ENCODE assay signal across 24 mouse cellular contexts in the genomic region with DNA sequence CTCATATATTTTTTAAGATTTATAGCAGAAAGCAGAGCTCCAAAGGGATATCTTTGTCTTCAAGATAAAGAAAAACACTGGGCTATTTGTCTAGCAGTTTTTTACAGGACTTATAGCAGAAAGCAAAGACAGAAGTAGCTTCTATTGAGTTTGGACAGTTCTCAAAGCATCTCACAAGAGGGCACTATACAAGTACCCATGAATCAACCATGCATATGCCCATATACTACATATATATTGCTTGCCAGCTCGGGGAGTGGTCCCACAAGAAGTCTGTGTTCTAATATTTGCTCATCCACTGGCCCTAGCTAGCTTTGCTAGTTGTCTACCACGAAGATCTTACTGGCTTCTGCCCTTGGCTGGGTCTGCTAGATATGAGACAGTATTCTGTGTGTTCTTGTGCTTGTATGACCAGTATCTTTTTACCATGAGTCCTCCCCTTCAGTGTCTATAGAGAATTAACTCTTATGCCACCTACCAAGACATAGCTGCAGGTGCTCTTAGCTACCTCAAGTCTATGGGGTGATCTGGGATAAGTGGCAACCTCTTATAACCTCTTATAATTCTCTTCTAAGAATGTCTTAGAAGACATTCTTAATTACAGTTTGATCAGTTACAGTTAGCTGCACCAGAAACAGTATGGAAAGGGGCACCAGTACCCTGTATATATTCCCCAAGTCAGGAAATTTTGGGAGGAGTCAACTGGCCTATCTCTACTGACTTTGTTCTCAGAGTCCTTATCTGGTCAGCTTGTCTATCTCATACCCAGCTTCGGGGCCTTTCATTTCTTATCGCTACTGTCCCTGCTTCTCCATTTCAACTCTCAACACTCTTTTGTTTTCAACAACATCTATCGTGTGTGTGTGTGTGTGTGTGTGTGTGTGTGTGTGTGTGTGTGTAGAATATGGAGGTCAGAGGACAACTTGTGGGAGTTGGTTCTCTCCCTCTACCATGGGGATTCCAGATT. TPM values are rescaled to one million over a fixed set of nuclear protein-coding genes. Genes with fewer than 3 reads are reported as not detected.
A peak's percentile ranks its signal among the peaks of the same experiment; 100 is the strongest.
DNase-seq lines count a peak whose midpoint lies in the region; ATAC-seq and TF ChIP-seq lines count a peak whose summit lies in the region.
"Had no signal": no experiment of that assay in that cellular context is flagged by ENCODE, and none has a peak within 500 bp of the region (broad histone marks: within the 10 kb centered on the region; RNA-seq: fewer than 3 reads in every experiment).

No protein-coding gene starts in this region.

- no peak overlapping the region for H3K4me2 ChIP-seq in liver, embryonic 11.5 days
- no peak overlapping the region for H3K4me2 ChIP-seq in stomach, postnatal 0 days (replicated peaks; ENCODE audit: low read depth)
- H3K4me2 ChIP-seq in forebrain, embryonic 12.5 days: no peak overlapping the region
- H3K4me2 ChIP-seq: forebrain, embryonic 15.5 days; hindbrain, embryonic 13.5 days; intestine, embryonic 15.5 days; lung, embryonic 15.5 days; neural tube, embryonic 12.5 days had no signal

- peaks cover 5% of the 10 kb centered on the region for H3K4me1 ChIP-seq in liver, embryonic 11.5 days (replicated peaks; ENCODE audit: control insufficient read depth, insufficient read depth, low read length)
- H3K4me1 ChIP-seq in embryonic facial prominence, embryonic 10.5 days: no peaks in the 10 kb centered on the region
- no peaks in the 10 kb centered on the region for H3K4me1 ChIP-seq in stomach, postnatal 0 days (replicated peaks; ENCODE audit: control insufficient read depth, insufficient read depth)
- no peaks in the 10 kb centered on the region for H3K4me1 ChIP-seq in forebrain, embryonic 12.5 days
- H3K4me1 ChIP-seq: forebrain, embryonic 15.5 days; hindbrain, embryonic 13.5 days; intestine, embryonic 15.5 days; lung, embryonic 15.5 days; neural tube, embryonic 12.5 days had no signal

- no peak for TF ChIP-seq EP300 in stomach, postnatal 0 days (optimal IDR thresholded peaks at IDR 0.05)

- peak; percentile 30 for DNase-seq in liver, embryonic 11.5 days (ENCODE audit: low spot score)
- DNase-seq in liver (no peak), NIH3T3 (ENCODE audit: low read depth) (peak; percentile 34)
- DNase-seq in embryonic facial prominence, embryonic 10.5 days (ENCODE audit: low spot score): peak; percentile 4
- DNase-seq in stomach, postnatal 0 days (ENCODE audit: low spot score): peak; percentile 5
- DNase-seq: adrenal gland, postnatal 36 days; cerebellum, postnatal 14 days; kidney, postnatal 10 days; spleen, adult 18-20 months; thymus, adult 2 months had no signal

- ATAC-seq in liver, embryonic 11.5 days (replicated peaks; ENCODE audit: low FRiP score): peak; percentile 71
- no peak for ATAC-seq in stomach, postnatal 0 days (ENCODE audit: low FRiP score, low TSS enrichment)
- no peak for ATAC-seq in megakaryocyte, adult 5-6 weeks (ENCODE audit: poor library complexity, severe bottlenecking)
- no peak for ATAC-seq in forebrain, embryonic 12.5 days (ENCODE audit: low FRiP score)
- ATAC-seq: activated CD4-positive, CD25-positive, alpha-beta regulatory T cell, adult 4 months; forebrain, embryonic 15.5 days; intestine, embryonic 15.5 days had no signal

- H3K27ac ChIP-seq in liver, embryonic 11.5 days (ENCODE audit: low read depth, low read length): peak overlapping the region; percentile 23; the same call in 1 of the 2 replicates
- H3K27ac ChIP-seq in embryonic facial prominence, embryonic 10.5 days (replicated peaks): no peak overlapping the region
- no peak overlapping the region for H3K27ac ChIP-seq in stomach, postnatal 0 days (replicated peaks)
- H3K27ac ChIP-seq in forebrain, embryonic 12.5 days: no peak overlapping the region
- H3K27ac ChIP-seq: forebrain, embryonic 15.5 days; hindbrain, embryonic 13.5 days; intestine, embryonic 15.5 days; left cerebral cortex, adult 2 months; lung, embryonic 15.5 days; neural tube, embryonic 12.5 days had no signal

- no peaks in the 10 kb centered on the region for H3K27me3 ChIP-seq in liver, embryonic 11.5 days (replicated peaks; ENCODE audit: control insufficient read depth, insufficient read depth, low read length)
- no peaks in the 10 kb centered on the region for H3K27me3 ChIP-seq in embryonic facial prominence, embryonic 10.5 days (replicated peaks; ENCODE audit: low read depth, poor library complexity, severe bottlenecking)
- no peaks in the 10 kb centered on the region for H3K27me3 ChIP-seq in stomach, postnatal 0 days (ENCODE audit: control insufficient read depth, insufficient read depth, low read length)
- H3K27me3 ChIP-seq in forebrain, embryonic 12.5 days: no peaks in the 10 kb centered on the region
- H3K27me3 ChIP-seq: forebrain, embryonic 15.5 days; hindbrain, embryonic 13.5 days; intestine, embryonic 15.5 days; lung, embryonic 15.5 days; neural tube, embryonic 12.5 days had no signal

- H3K9ac ChIP-seq in liver, embryonic 11.5 days (ENCODE audit: low read depth, low read length): no peak overlapping the region
- no peak overlapping the region for H3K9ac ChIP-seq in stomach, postnatal 0 days (ENCODE audit: low read length)
- H3K9ac ChIP-seq in forebrain, embryonic 12.5 days: no peak overlapping the region
- H3K9ac ChIP-seq: forebrain, embryonic 15.5 days; hindbrain, embryonic 13.5 days; intestine, embryonic 15.5 days; lung, embryonic 15.5 days; neural tube, embryonic 12.5 days had no signal

- H3K36me3 ChIP-seq in liver, embryonic 11.5 days (ENCODE audit: control insufficient read depth, insufficient read depth, low read length): no peaks in the 10 kb centered on the region
- H3K36me3 ChIP-seq in embryonic facial prominence, embryonic 10.5 days (replicated peaks): no peaks in the 10 kb centered on the region
- H3K36me3 ChIP-seq in stomach, postnatal 0 days (ENCODE audit: control insufficient read depth, insufficient read depth, low read length): no peaks in the 10 kb centered on the region
- H3K36me3 ChIP-seq in forebrain, embryonic 12.5 days (replicated peaks): no peaks in the 10 kb centered on the region
- H3K36me3 ChIP-seq: forebrain, embryonic 15.5 days; hindbrain, embryonic 13.5 days; intestine, embryonic 15.5 days; lung, embryonic 15.5 days; neural tube, embryonic 12.5 days had no signal

- 38% methylated on average over 5 of the region's 5 CpGs for WGBS in liver, embryonic 11.5 days
- 79% methylated on average over 5 of the region's 5 CpGs for WGBS in embryonic facial prominence, embryonic 10.5 days
- 64% methylated on average over 5 of the region's 5 CpGs for WGBS in stomach, postnatal 0 days
- 86% methylated on average over 5 of the region's 5 CpGs for WGBS in forebrain, embryonic 12.5 days

- no peak overlapping the region for H3K4me3 ChIP-seq in liver, embryonic 11.5 days (ENCODE audit: low read depth, low read length)
- H3K4me3 ChIP-seq in embryonic facial prominence, embryonic 10.5 days: no peak overlapping the region
- H3K4me3 ChIP-seq in stomach, postnatal 0 days (ENCODE audit: low read depth, low read length): no peak overlapping the region
- H3K4me3 ChIP-seq in forebrain, embryonic 12.5 days (replicated peaks): no peak overlapping the region
- H3K4me3 ChIP-seq: forebrain, embryonic 15.5 days; hindbrain, embryonic 13.5 days; intestine, embryonic 15.5 days; left cerebral cortex, adult 2 months; lung, embryonic 15.5 days; neural tube, embryonic 12.5 days had no signal

- H3K9me3 ChIP-seq in liver, embryonic 11.5 days (ENCODE audit: control insufficient read depth, low read length): no peaks in the 10 kb centered on the region
- H3K9me3 ChIP-seq in embryonic facial prominence, embryonic 10.5 days: no peaks in the 10 kb centered on the region
- no peaks in the 10 kb centered on the region for H3K9me3 ChIP-seq in stomach, postnatal 0 days (ENCODE audit: control insufficient read depth, low read length)
- H3K9me3 ChIP-seq in forebrain, embryonic 12.5 days: 0 out of 2 replicates have a peak, but pooled peaks cover 4% of the 10 kb centered on the region
- H3K9me3 ChIP-seq: forebrain, embryonic 15.5 days; hindbrain, embryonic 13.5 days; intestine, embryonic 15.5 days; lung, embryonic 15.5 days; neural tube, embryonic 12.5 days had no signal

- TF ChIP-seq CTCF in stomach, postnatal 0 days (IDR thresholded peaks at IDR 0.05; ENCODE audit: low read depth): no peak

RNA-seq across cellular contexts. Expression of gene Cmtm3, which starts 6.3 kb away (rescaled TPM):
- 62.4 and 65.0 TPM in 2 replicates for polyA plus RNA-seq in liver, embryonic 11.5 days (2014; fragmentation: Nextera tagmentation; extraction: Ambion mirVana)
- 93.4 and 105 TPM in 2 replicates for polyA plus RNA-seq in embryonic facial prominence, embryonic 10.5 days (2016; fragmentation: Nextera tagmentation; extraction: Ambion mirVana)
- polyA plus RNA-seq in stomach, postnatal 0 days (2015; fragmentation: Nextera tagmentation; extraction: Ambion mirVana): 48.4 and 52.1 TPM in 2 replicates
- 84.1 and 85.6 TPM in 2 replicates for total RNA-seq in megakaryocyte, adult 5-6 weeks (2015)
- 48.5 and 50.4 TPM in 2 replicates for total RNA-seq in megakaryocyte, adult 5-6 weeks (2017)
- 51.3 and 59.9 TPM in 2 replicates for polyA plus RNA-seq in forebrain, embryonic 12.5 days (2016; fragmentation: Nextera tagmentation; extraction: Ambion mirVana)

RNA-seq across cellular contexts. Expression of gene Cmtm2b, which starts 10.9 kb away (rescaled TPM):
- polyA plus RNA-seq in liver, embryonic 11.5 days (2014; fragmentation: Nextera tagmentation; extraction: Ambion mirVana): not detected in 2 replicates
- not detected in 2 replicates for polyA plus RNA-seq in embryonic facial prominence, embryonic 10.5 days (2016; fragmentation: Nextera tagmentation; extraction: Ambion mirVana)
- not detected in 2 replicates for polyA plus RNA-seq in stomach, postnatal 0 days (2015; fragmentation: Nextera tagmentation; extraction: Ambion mirVana)
- total RNA-seq in megakaryocyte, adult 5-6 weeks (2015): not detected in 2 replicates
- not detected in 2 replicates for total RNA-seq in megakaryocyte, adult 5-6 weeks (2017)
- polyA plus RNA-seq in forebrain, embryonic 12.5 days (2016; fragmentation: Nextera tagmentation; extraction: Ambion mirVana): not detected in 2 replicates
- total RNA-seq: layer of hippocampus, adult 8-10 months; left cerebral cortex, adult 2 months had no signal
- polyA plus RNA-seq: activated CD4-positive, CD25-positive, alpha-beta regulatory T cell, adult 4 months; forebrain, embryonic 15.5 days; heart, embryonic 16.5 days; hindbrain, embryonic 13.5 days; intestine, embryonic 15.5 days; limb, embryonic 11.5 days; lung, embryonic 15.5 days; neural tube, embryonic 12.5 days; stomach, embryonic 14.5 days; thymus, adult 2 months had no signal

RNA-seq across cellular contexts. Expression of gene Gm11020, which starts 11.6 kb away (rescaled TPM):
- polyA plus RNA-seq in liver, embryonic 11.5 days (2014; fragmentation: Nextera tagmentation; extraction: Ambion mirVana): not detected in 2 replicates
- polyA plus RNA-seq in embryonic facial prominence, embryonic 10.5 days (2016; fragmentation: Nextera tagmentation; extraction: Ambion mirVana): not detected in 2 replicates
- polyA plus RNA-seq in stomach, postnatal 0 days (2015; fragmentation: Nextera tagmentation; extraction: Ambion mirVana): not detected in 2 replicates
- not detected in 2 replicates for total RNA-seq in megakaryocyte, adult 5-6 weeks (2015)
- not detected in 2 replicates for total RNA-seq in megakaryocyte, adult 5-6 weeks (2017)
- polyA plus RNA-seq in forebrain, embryonic 12.5 days (2016; fragmentation: Nextera tagmentation; extraction: Ambion mirVana): not detected in 2 replicates
- total RNA-seq: adrenal gland, postnatal 36 days; layer of hippocampus, adult 8-10 months; left cerebral cortex, adult 2 months had no signal
- polyA plus RNA-seq: activated CD4-positive, CD25-positive, alpha-beta regulatory T cell, adult 4 months; forebrain, embryonic 15.5 days; gonadal fat pad, adult 2 months; heart, embryonic 16.5 days; hindbrain, embryonic 13.5 days; intestine, embryonic 15.5 days; limb, embryonic 11.5 days; lung, embryonic 15.5 days; neural tube, embryonic 12.5 days; stomach, embryonic 14.5 days; thymus, adult 2 months had no signal

RNA-seq across cellular contexts. Expression of gene Cmtm1, which starts 23.0 kb away (rescaled TPM):
- polyA plus RNA-seq in liver, embryonic 11.5 days (2014; fragmentation: Nextera tagmentation; extraction: Ambion mirVana): not detected in 2 replicates
- not detected in 2 replicates for polyA plus RNA-seq in embryonic facial prominence, embryonic 10.5 days (2016; fragmentation: Nextera tagmentation; extraction: Ambion mirVana)
- polyA plus RNA-seq in stomach, postnatal 0 days (2015; fragmentation: Nextera tagmentation; extraction: Ambion mirVana): not detected in 2 replicates
- not detected in 2 replicates for total RNA-seq in megakaryocyte, adult 5-6 weeks (2015)
- not detected in 2 replicates for total RNA-seq in megakaryocyte, adult 5-6 weeks (2017)
- not detected in 2 replicates for polyA plus RNA-seq in forebrain, embryonic 12.5 days (2016; fragmentation: Nextera tagmentation; extraction: Ambion mirVana)
- total RNA-seq: adrenal gland, postnatal 36 days; layer of hippocampus, adult 8-10 months; left cerebral cortex, adult 2 months had no signal
- polyA plus RNA-seq: activated CD4-positive, CD25-positive, alpha-beta regulatory T cell, adult 4 months; forebrain, embryonic 15.5 days; gonadal fat pad, adult 2 months; heart, embryonic 16.5 days; hindbrain, embryonic 13.5 days; intestine, embryonic 15.5 days; limb, embryonic 11.5 days; lung, embryonic 15.5 days; neural tube, embryonic 12.5 days; stomach, embryonic 14.5 days; thymus, adult 2 months had no signal

RNA-seq across cellular contexts. Expression of gene Gm45711, which starts 23.1 kb away (rescaled TPM):
- not detected in 2 replicates for polyA plus RNA-seq in liver, embryonic 11.5 days (2014; fragmentation: Nextera tagmentation; extraction: Ambion mirVana)
- polyA plus RNA-seq in embryonic facial prominence, embryonic 10.5 days (2016; fragmentation: Nextera tagmentation; extraction: Ambion mirVana): not detected in 2 replicates
- polyA plus RNA-seq in stomach, postnatal 0 days (2015; fragmentation: Nextera tagmentation; extraction: Ambion mirVana): not detected in 2 replicates
- total RNA-seq in megakaryocyte, adult 5-6 weeks (2015): not detected in 2 replicates
- not detected in 2 replicates for total RNA-seq in megakaryocyte, adult 5-6 weeks (2017)
- not detected in 2 replicates for polyA plus RNA-seq in forebrain, embryonic 12.5 days (2016; fragmentation: Nextera tagmentation; extraction: Ambion mirVana)
- total RNA-seq: adrenal gland, postnatal 36 days; layer of hippocampus, adult 8-10 months; left cerebral cortex, adult 2 months had no signal
- polyA plus RNA-seq: activated CD4-positive, CD25-positive, alpha-beta regulatory T cell, adult 4 months; forebrain, embryonic 15.5 days; gonadal fat pad, adult 2 months; heart, embryonic 16.5 days; hindbrain, embryonic 13.5 days; intestine, embryonic 15.5 days; limb, embryonic 11.5 days; lung, embryonic 15.5 days; neural tube, embryonic 12.5 days; stomach, embryonic 14.5 days; thymus, adult 2 months had no signal
